Mouse (Mus musculus) midbrain, embryonic 11.5 days (tissue): ENCODE data around the gene Sik3. TPM values are rescaled to one million over a fixed set of nuclear protein-coding genes. Genes with fewer than 3 reads are reported as not detected.

Experiments
- ATAC-seq: fragments of 200-750 bp; cut with Nextera tagmentation; 2 replicates; pipeline ENCODE4 v1.8.0; 2017; ENCODE audit warnings: moderate TSS enrichment, moderate library complexity; ENCODE audit not compliant: low FRiP score
- DNase-seq: peaks from one replicate; pipeline ENCODE4 v3.0.0; 2015; ENCODE audit warnings: low spot score; ENCODE audit errors: missing footprints
- H3K27ac ChIP-seq: fragments of 300-500 bp; sonication (generic); 2 replicates; pipeline ENCODE4 v1.5.1; 2014; ENCODE audit warnings: low read depth, low read length
- H3K27me3 ChIP-seq: fragments of 300-500 bp; sonication (generic); 2 replicates; pipeline ENCODE4 v1.6.1; 2014; ENCODE audit warnings: mild to moderate bottlenecking, low read length, moderate library complexity, mixed read lengths; ENCODE audit not compliant: control insufficient read depth, insufficient read depth
- H3K36me3 ChIP-seq: fragments of 300-500 bp; sonication (generic); 2 replicates; pipeline ENCODE4 v1.6.1; 2014; ENCODE audit warnings: mild to moderate bottlenecking, low read length, moderate library complexity, mixed read lengths; ENCODE audit not compliant: control insufficient read depth, insufficient read depth
- H3K4me1 ChIP-seq: fragments of 300-500 bp; sonication (generic); 2 replicates; pipeline ENCODE4 v1.6.1; 2014; ENCODE audit warnings: low read length; ENCODE audit not compliant: control insufficient read depth, insufficient read depth
- H3K4me2 ChIP-seq: fragments of 300-500 bp; sonication (generic); 2 replicates; pipeline ENCODE4 v1.6.1; 2014; ENCODE audit warnings: mild to moderate bottlenecking, moderate library complexity
- H3K4me3 ChIP-seq: fragments of 300-500 bp; sonication (generic); 2 replicates; pipeline ENCODE4 v1.5.1; 2014; ENCODE audit warnings: low read depth, low read length
- H3K9ac ChIP-seq: fragments of 300-500 bp; sonication (generic); 2 replicates; pipeline ENCODE4 v1.6.1; 2014; ENCODE audit warnings: low read length
- H3K9me3 ChIP-seq: fragments of 300-500 bp; sonication (generic); 2 replicates; pipeline ENCODE4 v1.6.1; 2016; ENCODE audit warnings: low read length; ENCODE audit not compliant: control insufficient read depth
- WGBS: fragments of 180-500 bp; shearing (Covaris S2); extraction: QIAGEN DNeasy Blood & Tissue Kit; methylation state at CpG from one replicate; pipeline ENCODE4 v1.1.7; 2014; 5-methylcytosine and 5-hydroxymethylcytosine counted together
- polyA plus RNA-seq: library from polyadenylated mRNA; unstranded; fragments of >200 nt; fragmentation: Nextera tagmentation; extraction: Ambion mirVana; gene quantifications from 2 replicates; pipeline ENCODE4 v1.2.1, GENCODE M21; 2014

Sik3 gene
- polyA plus RNA-seq, 1 experiment from 2014 or later = 8.9 TPM

DNA sequence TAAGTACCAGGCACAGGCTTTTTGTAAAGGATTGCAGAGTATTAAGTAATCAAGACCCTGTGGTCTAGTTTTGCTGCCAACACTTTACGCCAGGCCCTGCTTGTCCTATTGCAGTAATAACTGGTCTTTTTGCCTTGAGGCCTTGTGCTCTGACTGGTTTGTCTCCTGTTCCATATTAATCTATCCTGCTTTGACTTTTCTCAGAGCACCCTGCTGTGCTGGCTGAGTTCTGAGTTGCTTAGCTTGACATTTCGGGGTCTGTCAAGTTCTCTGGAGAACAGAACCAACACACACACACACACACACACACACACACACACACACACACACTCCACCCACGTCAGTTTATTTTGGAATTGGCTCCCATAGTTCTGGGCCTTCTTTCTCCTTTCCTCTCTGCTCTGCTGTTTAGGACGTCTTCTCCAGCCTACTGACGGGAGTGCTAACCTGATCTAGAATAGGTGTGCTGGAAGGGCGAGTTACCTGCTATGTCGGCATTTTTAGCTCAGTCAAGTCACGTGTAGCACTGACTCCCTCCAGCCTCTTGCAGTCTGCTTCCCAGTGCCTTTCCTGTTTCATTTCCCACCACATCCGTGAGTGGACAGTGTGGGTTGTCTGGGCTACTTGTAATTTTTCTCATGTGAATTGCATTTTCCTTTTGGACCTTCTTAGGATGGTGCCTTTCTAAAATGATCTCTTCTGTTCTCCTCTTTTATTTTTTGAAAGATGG is 49.2 kb downstream of the Sik3 start:
- H3K4me1 ChIP-seq = no peaks in the 10 kb centered on the region
- no peak overlapping the region for H3K27ac ChIP-seq
- no peaks in the 10 kb centered on the region for H3K36me3 ChIP-seq
- no peaks in the 10 kb centered on the region for H3K27me3 ChIP-seq
- no peak overlapping the region for H3K4me3 ChIP-seq
- no peak overlapping the region for H3K9ac ChIP-seq
- WGBS = 79% methylated on average over 9 of the region's 9 CpGs
- no peaks in the 10 kb centered on the region for H3K9me3 ChIP-seq
- no peak for ATAC-seq
- no peak overlapping the region for H3K4me2 ChIP-seq
- no peak for DNase-seq

GRCm38 (mm10) chr9:46064331-46064730 is 51.7 kb downstream of the Sik3 start:
- 92% methylated on average over 7 of the region's 7 CpGs for WGBS
- H3K27me3 ChIP-seq = no peaks in the 10 kb centered on the region
- H3K36me3 ChIP-seq = no peaks in the 10 kb centered on the region
- DNase-seq (no peak), ATAC-seq (no peak)
- H3K4me1 ChIP-seq = no peaks in the 10 kb centered on the region
- H3K4me3 ChIP-seq = no peak overlapping the region
- H3K9ac ChIP-seq = no peak overlapping the region
- H3K27ac ChIP-seq = no peak overlapping the region
- H3K9me3 ChIP-seq = no peaks in the 10 kb centered on the region
- H3K4me2 ChIP-seq = no peak overlapping the region

DNA sequence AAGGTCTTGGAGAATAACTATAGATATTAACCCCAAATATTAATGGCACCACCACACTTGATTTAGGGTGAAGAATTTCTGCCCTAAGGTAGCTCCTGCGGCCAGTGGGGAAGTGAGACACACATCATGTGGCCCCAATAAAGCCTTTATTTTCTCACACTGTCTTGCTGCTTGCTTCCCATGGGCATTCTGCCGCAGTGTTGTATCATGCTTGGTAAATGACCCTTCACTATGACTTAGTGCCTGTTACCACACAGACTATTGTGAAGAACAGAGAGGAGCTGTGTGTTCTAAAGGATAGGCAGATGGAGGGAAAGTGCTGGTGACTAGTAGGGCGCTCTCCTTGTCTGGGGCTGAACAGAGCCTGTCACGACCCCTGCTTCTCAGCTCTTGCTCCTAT is 54.1 kb downstream of the Sik3 start:
- H3K27me3 ChIP-seq = no peaks in the 10 kb centered on the region

DNA sequence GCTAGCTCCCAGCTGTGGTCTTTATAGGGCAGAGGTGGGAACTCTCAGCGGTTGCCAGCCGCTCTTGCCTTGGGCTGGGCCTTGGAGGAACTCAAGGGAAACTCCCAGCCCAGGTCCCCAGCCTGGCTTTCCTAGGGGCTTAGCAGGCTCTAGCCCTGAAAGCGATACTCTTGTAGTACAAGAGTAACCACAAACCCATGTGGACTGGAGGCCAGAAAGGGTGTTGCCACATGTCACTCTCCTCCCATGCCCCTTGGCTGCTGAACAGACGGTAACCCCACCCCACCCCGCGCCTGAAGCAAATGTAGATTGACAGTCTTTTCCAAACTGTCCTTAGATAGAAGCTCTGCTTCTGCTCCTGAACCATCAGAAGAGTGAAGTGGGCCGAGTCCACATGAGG is 55.1 kb downstream of the Sik3 start:
- DNase-seq (no peak), ATAC-seq (no peak)
- H3K4me2 ChIP-seq = no peak overlapping the region
- no peaks in the 10 kb centered on the region for H3K4me1 ChIP-seq
- no peaks in the 10 kb centered on the region for H3K9me3 ChIP-seq
- H3K9ac ChIP-seq = no peak overlapping the region
- WGBS = 88% methylated on average over 7 of the region's 7 CpGs
- H3K36me3 ChIP-seq = no peaks in the 10 kb centered on the region
- no peak overlapping the region for H3K27ac ChIP-seq
- H3K27me3 ChIP-seq = no peaks in the 10 kb centered on the region
- no peak overlapping the region for H3K4me3 ChIP-seq

More for the DNA sequence above, 54.1 kb downstream of the Sik3 start:
- H3K4me2 ChIP-seq = no peak overlapping the region
- H3K4me1 ChIP-seq = no peaks in the 10 kb centered on the region
- no peak overlapping the region for H3K4me3 ChIP-seq
- H3K36me3 ChIP-seq = no peaks in the 10 kb centered on the region
- WGBS = 87% methylated on average over 4 of the region's 4 CpGs
- H3K9ac ChIP-seq = no peak overlapping the region
- no peak for ATAC-seq
- H3K9me3 ChIP-seq = no peaks in the 10 kb centered on the region
- DNase-seq = no peak
- no peak overlapping the region for H3K27ac ChIP-seq

DNA sequence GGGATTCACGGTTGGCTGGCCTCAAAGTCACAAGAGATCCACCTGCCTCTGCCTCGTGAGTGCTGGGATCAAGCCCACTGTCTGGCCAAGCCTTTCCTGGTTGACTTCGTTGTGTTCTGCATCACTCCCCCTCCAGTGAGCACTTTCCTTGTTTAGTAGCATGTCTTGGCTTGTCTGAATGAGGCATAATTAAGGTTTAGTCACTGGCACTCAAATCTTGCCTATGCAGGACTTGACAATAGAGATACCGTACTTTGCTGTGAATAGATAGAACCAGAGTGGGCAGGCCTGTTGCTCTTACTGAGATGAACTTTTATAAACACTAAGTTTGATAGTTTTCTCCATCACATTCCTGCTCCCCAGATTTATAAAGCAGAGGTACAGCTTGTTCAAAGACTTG is 56.4 kb downstream of the Sik3 start:
- no peaks in the 10 kb centered on the region for H3K4me1 ChIP-seq

GRCm38 (mm10) chr9:46072101-46072835 is 59.6 kb downstream of the Sik3 start:
- Histone ChIP-seq H3K9me3 (no peaks in the 10 kb centered on the region), H3K4me1 (no peaks in the 10 kb centered on the region), H3K27ac (no peak overlapping the region), H3K27me3 (no peaks in the 10 kb centered on the region), H3K9ac (no peak overlapping the region), H3K4me2 (no peak overlapping the region), H3K4me3 (no peak overlapping the region), H3K36me3 (no peaks in the 10 kb centered on the region)
- ATAC-seq (no peak), DNase-seq (no peak)
- WGBS = 68% methylated on average over 9 of the region's 9 CpGs

More for the DNA sequence above, 56.4 kb downstream of the Sik3 start:
- 87% methylated on average over 4 of the region's 4 CpGs for WGBS
- no peak for DNase-seq
- H3K9me3 ChIP-seq = no peaks in the 10 kb centered on the region
- no peak overlapping the region for H3K4me3 ChIP-seq
- ATAC-seq = no peak
- H3K36me3 ChIP-seq = no peaks in the 10 kb centered on the region
- no peaks in the 10 kb centered on the region for H3K27me3 ChIP-seq
- H3K9ac ChIP-seq = no peak overlapping the region
- H3K4me2 ChIP-seq = no peak overlapping the region
- H3K27ac ChIP-seq = no peak overlapping the region

DNA sequence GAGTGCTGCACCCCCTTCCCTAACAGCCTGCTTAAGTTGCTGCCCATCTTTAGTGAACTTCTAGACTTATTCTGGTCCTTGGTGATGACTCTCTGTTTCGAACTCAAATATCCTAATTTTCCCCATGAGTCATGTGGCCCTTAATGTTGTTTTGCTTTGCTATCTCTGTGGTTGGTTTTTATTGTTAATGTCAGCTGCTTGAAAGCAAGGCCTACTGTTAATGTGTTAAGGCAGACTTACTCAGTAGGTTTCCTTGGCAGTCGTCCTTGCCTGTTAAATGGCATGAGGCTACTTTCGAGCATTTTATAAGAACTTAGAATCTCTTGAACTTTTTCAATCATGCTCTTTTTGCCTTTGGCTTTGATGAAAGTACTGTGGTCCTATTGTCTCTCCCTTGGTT is 60.8 kb downstream of the Sik3 start:
- Histone ChIP-seq H3K27me3 (no peaks in the 10 kb centered on the region), H3K4me2 (no peak overlapping the region), H3K4me3 (no peak overlapping the region), H3K4me1 (no peaks in the 10 kb centered on the region), H3K36me3 (no peaks in the 10 kb centered on the region), H3K27ac (no peak overlapping the region), H3K9ac (no peak overlapping the region), H3K9me3 (no peaks in the 10 kb centered on the region)
- ATAC-seq (no peak), DNase-seq (no peak)
- 82% methylated on average over 3 of the region's 3 CpGs for WGBS

DNA sequence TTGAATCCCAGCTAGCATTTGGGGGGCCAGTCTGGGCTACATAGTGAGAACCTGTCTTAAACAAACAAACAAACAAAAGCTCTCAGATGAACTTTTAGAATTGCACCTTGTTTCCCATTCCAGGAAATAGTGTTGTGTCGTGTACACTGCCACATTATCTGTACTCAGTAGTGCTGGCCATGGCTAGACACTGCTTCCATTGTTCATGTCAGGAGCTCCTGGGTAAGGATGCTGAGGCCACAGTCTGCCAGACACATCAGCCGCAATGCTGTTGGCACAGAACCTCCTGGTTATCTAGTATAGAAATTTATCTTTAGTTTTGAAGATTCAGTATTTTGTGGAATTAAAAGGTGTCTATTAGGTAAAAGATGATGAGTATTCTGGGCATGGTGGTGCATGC is 63.0 kb downstream of the Sik3 start:
- no peak overlapping the region for H3K4me3 ChIP-seq
- no peak overlapping the region for H3K27ac ChIP-seq
- H3K9me3 ChIP-seq = no peaks in the 10 kb centered on the region
- no peak overlapping the region for H3K9ac ChIP-seq
- no peaks in the 10 kb centered on the region for H3K36me3 ChIP-seq
- no peak overlapping the region for H3K4me2 ChIP-seq
- DNase-seq (no peak), ATAC-seq (no peak)
- 89% methylated on average over 2 of the region's 2 CpGs for whole genome bisulfite sequencing
- H3K27me3 ChIP-seq = no peaks in the 10 kb centered on the region
- no peaks in the 10 kb centered on the region for H3K4me1 ChIP-seq

DNA sequence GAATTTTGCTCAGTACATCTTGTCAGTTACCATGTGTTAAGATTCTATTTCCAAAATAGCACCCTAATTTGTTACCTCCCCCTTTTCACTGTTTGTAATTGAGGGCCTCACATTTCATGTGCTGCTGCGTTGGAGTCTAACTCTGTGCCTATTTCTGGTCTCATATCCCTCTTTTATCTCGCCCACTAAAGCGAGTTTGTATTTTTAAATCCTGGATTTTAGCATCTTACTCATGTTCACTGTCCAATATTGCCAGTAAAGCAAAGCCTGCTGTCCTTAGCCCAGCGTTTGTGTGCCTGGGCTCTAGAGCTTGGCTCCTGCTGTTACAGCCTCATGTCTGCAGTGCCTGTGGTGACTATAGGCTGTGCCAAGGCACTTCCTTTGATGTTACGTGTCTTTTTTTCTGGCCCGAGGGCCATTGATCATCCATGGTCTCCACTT is 69.8 kb downstream of the Sik3 start:
- no peaks in the 10 kb centered on the region for H3K4me1 ChIP-seq
- H3K9ac ChIP-seq = no peak overlapping the region
- H3K36me3 ChIP-seq = no peaks in the 10 kb centered on the region
- no peaks in the 10 kb centered on the region for H3K9me3 ChIP-seq
- no peak overlapping the region for H3K27ac ChIP-seq
- WGBS = 81% methylated on average over 6 of the region's 6 CpGs
- no peak overlapping the region for H3K4me2 ChIP-seq
- ATAC-seq (no peak), DNase-seq (no peak)
- H3K27me3 ChIP-seq = no peaks in the 10 kb centered on the region
- H3K4me3 ChIP-seq = no peak overlapping the region
